Mouse (Mus musculus) forebrain, embryonic 13.5 days (tissue): ENCODE data around the gene Ice2. TPM values are rescaled to one million over a fixed set of nuclear protein-coding genes. Genes with fewer than 3 reads are reported as not detected.

ENCODE experiments used
- ATAC-seq: fragments of 200-750 bp; cut with Nextera tagmentation; 2 replicates; pipeline ENCODE4 v1.8.0; 2017
- H3K27ac ChIP-seq: fragments of 300-500 bp; sonication (generic); 2 replicates; pipeline ENCODE4 v1.5.1; 2015; ENCODE audit warnings: inconsistent platforms, mild to moderate bottlenecking, moderate library complexity
- H3K27me3 ChIP-seq: fragments of 300-500 bp; sonication (generic); 2 replicates; pipeline ENCODE4 v1.6.1; 2015; ENCODE audit warnings: mild to moderate bottlenecking, inconsistent platforms
- H3K36me3 ChIP-seq: fragments of 300-500 bp; sonication (generic); 2 replicates; pipeline ENCODE4 v1.6.1; 2015; ENCODE audit warnings: mild to moderate bottlenecking, inconsistent platforms; ENCODE audit not compliant: poor library complexity, severe bottlenecking
- H3K4me1 ChIP-seq: fragments of 300-500 bp; sonication (generic); 2 replicates; pipeline ENCODE4 v1.6.1; 2015; ENCODE audit warnings: inconsistent platforms
- H3K4me2 ChIP-seq: fragments of 300-500 bp; sonication (generic); 2 replicates; pipeline ENCODE4 v1.6.1; 2015; ENCODE audit warnings: inconsistent platforms, mild to moderate bottlenecking, moderate library complexity
- H3K4me3 ChIP-seq: fragments of 300-500 bp; sonication (generic); 2 replicates; pipeline ENCODE4 v1.5.1; 2015; ENCODE audit warnings: mild to moderate bottlenecking, inconsistent platforms
- H3K9ac ChIP-seq: fragments of 300-500 bp; sonication (generic); 2 replicates; pipeline ENCODE4 v1.6.1; 2015; ENCODE audit warnings: mild to moderate bottlenecking, inconsistent platforms
- H3K9me3 ChIP-seq: fragments of 300-500 bp; sonication (generic); replicated peaks from 2 replicates; pipeline ENCODE4 v1.6.1; 2016; ENCODE audit warnings: inconsistent platforms
- WGBS: fragments of 180-500 bp; shearing (Covaris S2); methylation state at CpG from one replicate; pipeline ENCODE4 v1.1.7; 2015; 5-methylcytosine and 5-hydroxymethylcytosine counted together
- polyA plus RNA-seq: library from polyadenylated mRNA; unstranded; fragments of >200 nt; fragmentation: Nextera tagmentation; extraction: Ambion mirVana; gene quantifications from 2 replicates; pipeline ENCODE4 v1.2.1, GENCODE M21; 2015

Gene Ice2
- polyA plus RNA-seq, 1 experiment from 2014 or later, result 14.9 TPM

- WGBS, result 89% methylated on average over 4 of the region's 4 CpGs
- no peaks in the 10 kb centered on the region for H3K27me3 ChIP-seq
- H3K9me3 ChIP-seq, result no peaks in the 10 kb centered on the region
- no peak overlapping the region for H3K4me3 ChIP-seq
- H3K4me1 ChIP-seq, result 0 out of 2 replicates have a peak, but pooled peaks cover 6% of the 10 kb centered on the region
- H3K27ac ChIP-seq, result no peak overlapping the region
- no peak overlapping the region for H3K4me2 ChIP-seq
- no peak overlapping the region for H3K9ac ChIP-seq
- no peak for ATAC-seq
- 0 out of 2 replicates have a peak, but pooled peaks cover 3% of the 10 kb centered on the region for H3K36me3 ChIP-seq
Observed at GRCm38 (mm10) chr9:69376982-69377653, 20.6 kb upstream of the Ice2 start.

- H3K27ac ChIP-seq, result no peak overlapping the region
- no peaks in the 10 kb centered on the region for H3K27me3 ChIP-seq
- H3K36me3 ChIP-seq, result 0 out of 2 replicates have a peak, but pooled peaks cover 3% of the 10 kb centered on the region
- H3K4me1 ChIP-seq, result 0 out of 2 replicates have a peak, but pooled peaks cover 5% of the 10 kb centered on the region
- ATAC-seq, result no peak
- no peak overlapping the region for H3K4me2 ChIP-seq
- H3K9me3 ChIP-seq, result no peaks in the 10 kb centered on the region
- 84% methylated on average over 3 of the region's 3 CpGs for WGBS
- H3K9ac ChIP-seq, result no peak overlapping the region
- no peak overlapping the region for H3K4me3 ChIP-seq
Observed at GRCm38 (mm10) chr9:69377654-69378045, 20.1 kb upstream of the Ice2 start.

GRCm38 (mm10) chr9:69380546-69380945 lies 17.2 kb upstream of the Ice2 start:
- 61% methylated on average over 1 of the region's 1 CpGs for WGBS
- ATAC-seq, result no peak

GRCm38 (mm10) chr9:69381741-69382140 lies 16.0 kb upstream of the Ice2 start:
- 58% methylated on average over 7 of the region's 7 CpGs for WGBS
- Histone ChIP-seq H3K9ac (no peak overlapping the region), H3K4me2 (no peak overlapping the region), H3K4me1 (no peaks in the 10 kb centered on the region), H3K36me3 (0 out of 2 replicates have a peak, but pooled peaks cover 3% of the 10 kb centered on the region), H3K9me3 (no peaks in the 10 kb centered on the region), H3K27me3 (no peaks in the 10 kb centered on the region), H3K4me3 (no peak overlapping the region), H3K27ac (no peak overlapping the region)
- ATAC-seq, result no peak

More at GRCm38 (mm10) chr9:69380546-69380945, 17.2 kb upstream of the Ice2 start:
- Histone ChIP-seq H3K4me3 (no peak overlapping the region), H3K36me3 (0 out of 2 replicates have a peak, but pooled peaks cover 3% of the 10 kb centered on the region), H3K27ac (no peak overlapping the region), H3K9ac (no peak overlapping the region), H3K4me1 (no peaks in the 10 kb centered on the region), H3K27me3 (no peaks in the 10 kb centered on the region), H3K9me3 (no peaks in the 10 kb centered on the region), H3K4me2 (no peak overlapping the region)

GRCm38 (mm10) chr9:69384475-69384874 lies 13.2 kb upstream of the Ice2 start:
- no peaks in the 10 kb centered on the region for H3K36me3 ChIP-seq
- WGBS, result 91% methylated on average over 17 of the region's 17 CpGs
- no peaks in the 10 kb centered on the region for H3K9me3 ChIP-seq
- H3K27me3 ChIP-seq, result no peaks in the 10 kb centered on the region
- H3K27ac ChIP-seq, result no peak overlapping the region
- H3K4me1 ChIP-seq, result no peaks in the 10 kb centered on the region
- no peak overlapping the region for H3K4me3 ChIP-seq
- no peak for ATAC-seq
- no peak overlapping the region for H3K4me2 ChIP-seq
- no peak overlapping the region for H3K9ac ChIP-seq

GRCm38 (mm10) chr9:69384905-69385304 lies 12.8 kb upstream of the Ice2 start:
- Histone ChIP-seq H3K27me3 (no peaks in the 10 kb centered on the region), H3K4me1 (no peaks in the 10 kb centered on the region), H3K9me3 (no peaks in the 10 kb centered on the region), H3K4me3 (no peak overlapping the region), H3K4me2 (no peak overlapping the region), H3K9ac (no peak overlapping the region), H3K27ac (no peak overlapping the region), H3K36me3 (no peaks in the 10 kb centered on the region)
- 74% methylated on average over 1 of the region's 1 CpGs for WGBS
- ATAC-seq, result no peak

GRCm38 (mm10) chr9:69387296-69387695 lies 10.4 kb upstream of the Ice2 start:
- no peak overlapping the region for H3K4me3 ChIP-seq
- H3K9ac ChIP-seq, result no peak overlapping the region
- 93% methylated on average over 4 of the region's 4 CpGs for WGBS
- no peaks in the 10 kb centered on the region for H3K4me1 ChIP-seq
- ATAC-seq, result no peak
- no peaks in the 10 kb centered on the region for H3K36me3 ChIP-seq
- no peak overlapping the region for H3K27ac ChIP-seq
- H3K27me3 ChIP-seq, result no peaks in the 10 kb centered on the region
- H3K9me3 ChIP-seq, result no peaks in the 10 kb centered on the region
- no peak overlapping the region for H3K4me2 ChIP-seq

- no peak overlapping the region for H3K4me3 ChIP-seq
- H3K27ac ChIP-seq, result no peak overlapping the region
- no peak overlapping the region for H3K9ac ChIP-seq
- H3K36me3 ChIP-seq, result no peaks in the 10 kb centered on the region
- H3K9me3 ChIP-seq, result no peaks in the 10 kb centered on the region
- no peaks in the 10 kb centered on the region for H3K4me1 ChIP-seq
- 74% methylated on average over 4 of the region's 4 CpGs for WGBS
- no peak for ATAC-seq
- no peaks in the 10 kb centered on the region for H3K27me3 ChIP-seq
- no peak overlapping the region for H3K4me2 ChIP-seq
Observed at GRCm38 (mm10) chr9:69390631-69391030, 7.1 kb upstream of the Ice2 start.

- Histone ChIP-seq H3K9me3 (no peaks in the 10 kb centered on the region), H3K9ac (no peak overlapping the region), H3K4me3 (no peak overlapping the region), H3K27ac (no peak overlapping the region), H3K36me3 (no peaks in the 10 kb centered on the region), H3K27me3 (no peaks in the 10 kb centered on the region), H3K4me1 (peaks cover 9% of the 10 kb centered on the region), H3K4me2 (no peak overlapping the region)
- ATAC-seq, result no peak
- WGBS, result 90% methylated on average over 5 of the region's 5 CpGs
Observed at GRCm38 (mm10) chr9:69394234-69394633, 3.5 kb upstream of the Ice2 start.

GRCm38 (mm10) chr9:69397432-69397759 lies 310 bp upstream of the Ice2 start:
- peak; percentile 55 for ATAC-seq
- peak overlapping the region; percentile 75 for H3K4me3 ChIP-seq
- peak overlapping the region; percentile 89 for H3K9ac ChIP-seq
- peak overlapping the region; percentile 93; the same call in 1 of the 2 replicates for H3K27ac ChIP-seq
- peak overlapping the region; percentile 87 for H3K4me2 ChIP-seq
- H3K4me1 ChIP-seq, result peaks cover 9% of the 10 kb centered on the region
- H3K27me3 ChIP-seq, result no peaks in the 10 kb centered on the region
- H3K9me3 ChIP-seq, result no peaks in the 10 kb centered on the region
- H3K36me3 ChIP-seq, result no peaks in the 10 kb centered on the region
- 67% methylated on average over 2 of the region's 2 CpGs for WGBS

- peak overlapping the region; percentile 89 for H3K9ac ChIP-seq
- no peaks in the 10 kb centered on the region for H3K36me3 ChIP-seq
- peak overlapping the region; percentile 93; the same call in 1 of the 2 replicates for H3K27ac ChIP-seq
- peaks cover 9% of the 10 kb centered on the region for H3K4me1 ChIP-seq
- peak overlapping the region; percentile 75 for H3K4me3 ChIP-seq
- no peak for ATAC-seq
- WGBS, result 18% methylated on average over 10 of the region's 10 CpGs
- H3K27me3 ChIP-seq, result no peaks in the 10 kb centered on the region
- peak overlapping the region; percentile 87 for H3K4me2 ChIP-seq
- H3K9me3 ChIP-seq, result no peaks in the 10 kb centered on the region
Observed at GRCm38 (mm10) chr9:69398453-69398850, 746 bp downstream of the Ice2 start.

GRCm38 (mm10) chr9:69404671-69405070 lies 7.0 kb downstream of the Ice2 start:
- H3K4me3 ChIP-seq, result no peak overlapping the region

GRCm38 (mm10) chr9:69419476-69419875 lies 21.8 kb downstream of the Ice2 start:
- H3K9ac ChIP-seq, result no peak overlapping the region
- WGBS, result 81% methylated on average over 1 of the region's 1 CpGs
- peaks cover 51% of the 10 kb centered on the region for H3K36me3 ChIP-seq
- H3K27ac ChIP-seq, result no peak overlapping the region
- no peak for ATAC-seq
- no peaks in the 10 kb centered on the region for H3K4me1 ChIP-seq
- no peaks in the 10 kb centered on the region for H3K9me3 ChIP-seq
- no peak overlapping the region for H3K4me2 ChIP-seq
- H3K4me3 ChIP-seq, result no peak overlapping the region
- H3K27me3 ChIP-seq, result no peaks in the 10 kb centered on the region

More at GRCm38 (mm10) chr9:69404671-69405070, 7.0 kb downstream of the Ice2 start:
- H3K9ac ChIP-seq, result no peak overlapping the region
- H3K4me1 ChIP-seq, result no peaks in the 10 kb centered on the region
- no peak for ATAC-seq
- no peak overlapping the region for H3K4me2 ChIP-seq
- H3K9me3 ChIP-seq, result no peaks in the 10 kb centered on the region
- H3K27me3 ChIP-seq, result no peaks in the 10 kb centered on the region
- WGBS, result 62% methylated on average over 6 of the region's 6 CpGs
- peaks cover 3% of the 10 kb centered on the region; the same call in 1 of the 2 replicates for H3K36me3 ChIP-seq
- no peak overlapping the region for H3K27ac ChIP-seq
